Mouse (Mus musculus): ENCODE data around the gene Btbd35f12. TPM values are rescaled to one million over a fixed set of nuclear protein-coding genes. Genes with fewer than 3 reads are reported as not detected.
"Not testable (repeated sequence)": the region's sequence is repeated elsewhere in the genome, so short reads cannot be mapped to it uniquely, and the experiment has no call there.

The Btbd35f12 gene
- not detected in 2 replicates for polyA plus RNA-seq (2015; fragmentation: Nextera tagmentation; extraction: Ambion mirVana)

DNA sequence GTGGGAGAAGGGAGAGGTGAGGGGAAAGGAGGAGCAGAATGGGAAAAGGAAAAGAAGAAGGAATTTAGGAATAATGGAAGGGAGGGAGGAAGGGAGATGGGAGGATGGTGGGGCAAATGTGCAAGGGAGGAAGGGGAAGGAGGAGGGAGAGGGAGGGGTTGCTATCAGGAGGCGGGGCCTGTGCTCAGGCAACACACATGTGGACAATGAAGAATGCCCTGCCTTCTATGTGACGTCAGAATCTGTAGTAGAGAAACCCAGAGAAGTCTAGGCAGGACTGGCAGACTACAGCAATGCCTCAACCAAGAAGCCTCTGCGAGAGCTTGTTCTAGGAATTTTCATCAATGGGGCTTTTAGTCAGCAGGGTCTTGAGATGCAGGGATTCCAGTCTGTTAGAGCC, at the start of gene Btbd35f12:
Gene Btbd35f12 (plus strand): TSS at position 301 of the 400 bp plus-strand sequence.
- ATAC-seq (replicated peaks; ENCODE audit: extremely low read depth, insufficient read depth, low FRiP score); H3K27ac ChIP-seq (ENCODE audit: low read length); H3K4me2 ChIP-seq (ENCODE audit: low read depth, low read length); H3K4me1 ChIP-seq (ENCODE audit: control insufficient read depth, insufficient read depth, low read length); H3K36me3 ChIP-seq (ENCODE audit: control insufficient read depth, insufficient read depth); H3K4me3 ChIP-seq (ENCODE audit: low read length); H3K27me3 ChIP-seq (ENCODE audit: control insufficient read depth, insufficient read depth, low read length); H3K9ac ChIP-seq (ENCODE audit: low read length); H3K9me3 ChIP-seq (replicated peaks; ENCODE audit: control insufficient read depth, low read length): not testable (repeated sequence)
- no CpG with 5 or more reads among the region's 3 CpGs for WGBS

DNA sequence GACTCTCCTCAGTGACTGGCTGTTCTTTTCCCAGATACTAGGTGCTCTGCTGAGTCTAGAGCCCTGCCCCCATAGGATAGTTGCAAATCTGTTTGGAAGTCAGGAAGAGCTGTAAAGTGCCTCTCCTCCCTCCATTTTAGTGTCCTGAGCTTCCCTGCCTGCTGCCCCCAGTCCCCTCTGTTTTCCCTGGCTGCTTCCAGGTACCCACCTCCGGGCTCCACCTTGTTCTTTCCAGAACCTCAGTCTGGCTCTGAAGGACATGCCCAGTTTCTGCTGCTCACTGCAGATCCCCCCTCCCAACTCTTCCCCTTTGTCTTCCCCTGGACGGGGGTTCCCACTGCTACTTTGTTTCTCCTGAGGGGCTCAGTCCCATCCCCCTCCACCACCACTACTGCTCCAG, 40.1 kb downstream of the Btbd35f12 start:
- H3K4me1 ChIP-seq (ENCODE audit: control insufficient read depth, insufficient read depth, low read length) = not testable (repeated sequence)
- 65% methylated on average over 2 of the region's 2 CpGs for WGBS

More for the DNA sequence above, 40.1 kb downstream of the Btbd35f12 start:
- H3K4me2 ChIP-seq (ENCODE audit: low read depth, low read length); H3K27ac ChIP-seq (ENCODE audit: low read length); H3K27me3 ChIP-seq (ENCODE audit: control insufficient read depth, insufficient read depth, low read length); H3K9ac ChIP-seq (ENCODE audit: low read length); H3K9me3 ChIP-seq (replicated peaks; ENCODE audit: control insufficient read depth, low read length); H3K4me3 ChIP-seq (ENCODE audit: low read length); H3K36me3 ChIP-seq (ENCODE audit: control insufficient read depth, insufficient read depth); ATAC-seq (replicated peaks; ENCODE audit: extremely low read depth, insufficient read depth, low FRiP score): not testable (repeated sequence)

Other genes with a start within 250 kb of the Btbd35f12 start
- not detected in 2 replicates for gene Spin2-ps6, start 78.5 kb upstream of the Btbd35f12 start, polyA plus RNA-seq (2015; fragmentation: Nextera tagmentation; extraction: Ambion mirVana)